Mouse (Mus musculus) megakaryocyte, embryonic 14.5 days (primary cell): ENCODE data around the gene Vmn1r176. TPM values are rescaled to one million over a fixed set of nuclear protein-coding genes. Genes with fewer than 3 reads are reported as not detected.
"Not testable (repeated sequence)": the region's sequence is repeated elsewhere in the genome, so short reads cannot be mapped to it uniquely, and the experiment has no call there.

Source experiments
- H3K27me3 ChIP-seq: replicated peaks from 2 replicates; pipeline ENCODE3; 2012; ENCODE audit warnings: inconsistent platforms
- H3K36me3 ChIP-seq: replicated peaks from 2 replicates; pipeline ENCODE3; 2012; ENCODE audit warnings: low read length, inconsistent platforms, mixed read lengths
- H3K4me1 ChIP-seq: 2 replicates; pipeline ENCODE4 v1.6.1; 2012; ENCODE audit warnings: inconsistent platforms
- H3K4me3 ChIP-seq: replicated peaks from 2 replicates; pipeline ENCODE3; 2012; ENCODE audit warnings: moderate library complexity, mild to moderate bottlenecking, inconsistent platforms
- H3K9me3 ChIP-seq: 2 replicates; pipeline ENCODE4 v1.6.1; 2012; ENCODE audit warnings: inconsistent platforms
- FLI1 ChIP-seq: IDR thresholded peaks from 2 replicates; pipeline ENCODE4 v1.6.1; 2012; ENCODE audit warnings: low read length, inconsistent platforms, mixed read lengths
- GATA1 ChIP-seq: IDR thresholded peaks from 3 replicates; pipeline ENCODE4 v1.6.1; 2012; ENCODE audit warnings: mixed read lengths, low read length, inconsistent platforms, borderline replicate concordance
- polyA plus RNA-seq: library from polyadenylated mRNA; stranded (reverse); fragments of >175 nt; gene quantifications from 2 replicates; pipeline ENCODE4 v1.2.3, GENCODE M21; 2012; ENCODE audit warnings: low replicate concordance; ENCODE audit not compliant: insufficient read depth

The Vmn1r176 gene
- polyA plus RNA-seq: not detected in 2 replicates

GRCm38 (mm10) chr7:23837272-23837671 is at the start of gene Vmn1r176:
Gene Vmn1r176 (minus strand): TSS chr7:23837372.
- H3K4me3 ChIP-seq, H3K9me3 ChIP-seq, H3K4me1 ChIP-seq, H3K27me3 ChIP-seq, H3K36me3 ChIP-seq: not testable (repeated sequence)

GRCm38 (mm10) chr7:23876918-23877317 is 39.7 kb upstream of the Vmn1r176 start:
- not testable (repeated sequence) for H3K4me3 ChIP-seq, H3K9me3 ChIP-seq, H3K27me3 ChIP-seq, H3K4me1 ChIP-seq, H3K36me3 ChIP-seq

- H3K4me1 ChIP-seq, H3K4me3 ChIP-seq, H3K36me3 ChIP-seq, H3K27me3 ChIP-seq, H3K9me3 ChIP-seq: not testable (repeated sequence)
Measured at GRCm38 (mm10) chr7:23866349-23866748, 29.2 kb upstream of the Vmn1r176 start, which contains the start of gene Vmn1r177. Gene Vmn1r177 (minus strand): TSS chr7:23866449.

- H3K9me3 ChIP-seq, H3K4me1 ChIP-seq, H3K36me3 ChIP-seq, H3K27me3 ChIP-seq, H3K4me3 ChIP-seq: not testable (repeated sequence)
Measured at GRCm38 (mm10) chr7:23810543-23810942, 26.6 kb downstream of the Vmn1r176 start, which contains the start of gene Vmn1r175. Gene Vmn1r175 (minus strand): TSS chr7:23810643.

- H3K36me3 ChIP-seq: no peaks in the 10 kb centered on the region
- TF ChIP-seq FLI1: no peak
- TF ChIP-seq GATA1: no peak
- no peaks in the 10 kb centered on the region for H3K27me3 ChIP-seq
- no peak overlapping the region for H3K4me3 ChIP-seq
- no peaks in the 10 kb centered on the region for H3K4me1 ChIP-seq
- peaks cover 26% of the 10 kb centered on the region for H3K9me3 ChIP-seq
Measured at GRCm38 (mm10) chr7:23784526-23784925, 52.6 kb downstream of the Vmn1r176 start.

Other genes starting within 250 kb of the Vmn1r176 start
- not detected in 2 replicates for gene Vmn1r170, start 231.2 kb downstream of the Vmn1r176 start, polyA plus RNA-seq
- gene Vmn1r171, start 206.7 kb downstream of the Vmn1r176 start, polyA plus RNA-seq: not detected in 2 replicates
- not detected in 2 replicates for gene Vmn1r172, start 179.1 kb downstream of the Vmn1r176 start, polyA plus RNA-seq
- 0.04 TPM in 1 of 2 replicates, not detected in the other for gene Vmn1r173, start 136.7 kb downstream of the Vmn1r176 start, polyA plus RNA-seq
- gene Vmn1r174, start 85.1 kb downstream of the Vmn1r176 start, polyA plus RNA-seq: 0.56 TPM in 1 of 2 replicates, not detected in the other
- not detected in 2 replicates for gene Vmn1r175, start 26.7 kb downstream of the Vmn1r176 start, polyA plus RNA-seq
- gene Vmn1r177, start 29.1 kb upstream of the Vmn1r176 start, polyA plus RNA-seq: not detected in 2 replicates
- 0.34 TPM in 1 of 2 replicates, not detected in the other for gene Vmn1r178, start 54.6 kb upstream of the Vmn1r176 start, polyA plus RNA-seq
- not detected in 2 replicates for gene Vmn1r179, start 89.6 kb upstream of the Vmn1r176 start, polyA plus RNA-seq
- not detected in 2 replicates for gene Vmn1r180, start 113.3 kb upstream of the Vmn1r176 start, polyA plus RNA-seq
- not detected in 2 replicates for gene Vmn1r181, start 137.2 kb upstream of the Vmn1r176 start, polyA plus RNA-seq
- not detected in 2 replicates for gene V1rd19, start 164.3 kb upstream of the Vmn1r176 start, polyA plus RNA-seq
- not detected in 2 replicates for gene Vmn1r183, start 215.9 kb upstream of the Vmn1r176 start, polyA plus RNA-seq
- 3.2 and 4.7 TPM in 2 replicates for gene Zfp180, start 244.6 kb upstream of the Vmn1r176 start, polyA plus RNA-seq